Mouse (Mus musculus) cortical plate, adult 2 months (tissue): Measurements from ENCODE around the gene Tspear.

Experiments used
- CTCF ChIP-seq: fragments of 200-500 bp; IDR thresholded peaks from 2 replicates; pipeline ENCODE4 v1.5.1; 2011; ENCODE audit warnings: mild to moderate bottlenecking, control low read depth, low read length; ENCODE audit not compliant: insufficient read depth; ENCODE audit errors: extremely low read depth
- POLR2A ChIP-seq: fragments of 200-500 bp; IDR thresholded peaks from 2 replicates; pipeline ENCODE4 v1.6.1; 2011; ENCODE audit warnings: mild to moderate bottlenecking, low read length, control low read depth; ENCODE audit not compliant: insufficient read depth; ENCODE audit errors: extremely low read depth

GRCm38 (mm10) chr10:77677562-77677961, 8.8 kb upstream of the Tspear start:
- TF ChIP-seq CTCF (no peak), POLR2A (no peak)
